Mouse (Mus musculus) Muller cell, postnatal 12 days (primary cell): ENCODE measurements around the gene Zswim5.

ENCODE experiments used
- DNase-seq: peaks from one replicate; pipeline ENCODE4 v3.0.0-alpha.2; 2015; ENCODE audit errors: inconsistent ontology term

The Zswim5 gene

DNA sequence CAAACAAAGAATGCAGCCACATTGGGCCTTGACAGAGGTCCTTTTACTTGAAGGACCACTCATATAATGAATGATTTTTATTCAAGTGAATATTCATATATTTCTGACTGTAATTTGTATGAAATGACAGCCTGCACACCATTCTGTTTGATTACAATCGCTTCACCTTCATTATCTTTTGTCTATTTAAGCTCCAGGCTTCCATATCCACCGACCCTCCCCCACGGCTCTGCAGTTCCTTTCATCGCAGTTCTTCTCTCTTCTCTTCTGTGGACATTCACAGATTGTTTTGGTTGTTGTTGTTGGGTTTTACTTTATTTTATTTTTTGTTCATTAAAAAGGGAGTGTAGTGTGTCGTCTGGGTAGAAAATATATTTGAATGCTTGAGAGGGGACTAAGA is 34.0 kb downstream of the Zswim5 start:
- no peak for DNase-seq

GRCm38 (mm10) chr4:116913318-116913717 is 36.1 kb downstream of the Zswim5 start:
- DNase-seq = no peak

DNA sequence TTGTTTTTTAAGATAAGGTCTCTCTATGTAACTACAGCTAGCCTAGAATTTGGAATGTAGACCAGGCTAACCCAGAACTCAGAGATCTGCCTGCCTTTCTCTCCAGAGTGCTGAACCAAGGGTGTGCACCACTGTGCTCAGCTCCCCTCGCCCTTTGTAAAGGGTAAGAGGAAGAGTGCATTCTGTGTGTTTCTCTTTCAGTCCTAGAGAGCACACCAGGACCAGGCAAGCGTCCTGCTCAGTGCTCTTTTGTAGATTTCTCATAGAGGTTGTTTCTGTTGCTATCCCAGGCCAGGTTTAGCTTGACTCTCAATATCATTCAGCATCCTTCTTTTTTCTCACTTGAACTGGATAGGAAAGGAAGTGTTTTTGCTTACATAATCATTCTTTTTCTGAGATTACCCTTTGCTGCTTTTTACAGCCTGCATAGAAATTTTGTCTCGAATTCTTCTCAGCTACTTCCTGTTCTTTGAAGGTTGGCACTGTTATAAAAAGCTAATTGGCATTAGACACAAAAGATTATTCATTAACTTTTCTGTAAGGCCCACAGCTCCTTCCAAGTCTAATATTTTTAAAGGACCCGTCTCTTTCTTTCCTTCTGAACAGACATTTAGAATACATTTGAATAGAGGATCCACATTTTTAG is 51.0 kb downstream of the Zswim5 start:
- DNase-seq = peak; percentile 31

GRCm38 (mm10) chr4:116939585-116939984 is 62.4 kb downstream of the Zswim5 start:
- peak; percentile 91 for DNase-seq

DNA sequence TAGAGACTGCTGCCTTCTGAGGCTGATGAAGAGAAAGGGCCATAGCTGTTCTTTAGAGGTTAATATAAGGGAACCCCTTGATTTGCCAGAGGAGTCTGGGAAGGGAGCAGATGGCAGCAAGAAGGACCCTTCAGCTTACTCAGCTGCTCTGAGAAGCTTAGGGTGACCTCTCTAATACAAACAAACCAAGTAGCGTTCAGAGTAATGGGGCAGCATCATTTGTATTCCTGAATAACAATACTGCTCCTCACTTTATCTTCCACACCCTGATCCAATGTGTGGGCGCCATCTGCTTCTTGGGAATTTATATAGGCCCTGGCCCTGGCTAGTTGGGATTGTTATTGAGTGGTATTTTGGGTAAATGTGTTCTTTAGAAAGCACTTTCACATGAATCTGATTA is 65.5 kb downstream of the Zswim5 start:
- DNase-seq = no peak

- peak; percentile 71 for DNase-seq
Measured at GRCm38 (mm10) chr4:116944055-116944454, 66.9 kb downstream of the Zswim5 start.

- DNase-seq = no peak
Measured at GRCm38 (mm10) chr4:116951642-116952041, 74.5 kb downstream of the Zswim5 start.

DNA sequence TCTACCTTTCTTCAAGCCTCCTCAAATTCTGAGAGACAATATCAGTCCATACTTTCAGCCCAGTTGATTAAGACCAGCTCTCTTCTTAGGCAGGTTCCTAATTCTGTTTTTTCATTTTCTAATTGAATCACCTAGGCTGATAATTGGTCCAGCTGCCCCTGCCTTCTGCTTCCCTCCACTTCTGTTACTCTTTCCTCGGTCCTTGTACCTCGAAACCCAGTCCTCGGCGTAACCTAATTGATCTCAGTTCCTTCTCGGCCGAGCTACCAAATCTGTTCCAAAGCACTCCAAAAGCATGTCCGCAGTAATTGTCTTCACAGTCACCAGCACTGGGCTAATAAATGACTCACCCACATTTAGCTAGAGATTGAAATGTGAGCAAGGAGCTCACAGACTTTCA is 77.8 kb downstream of the Zswim5 start:
- no peak for DNase-seq

DNA sequence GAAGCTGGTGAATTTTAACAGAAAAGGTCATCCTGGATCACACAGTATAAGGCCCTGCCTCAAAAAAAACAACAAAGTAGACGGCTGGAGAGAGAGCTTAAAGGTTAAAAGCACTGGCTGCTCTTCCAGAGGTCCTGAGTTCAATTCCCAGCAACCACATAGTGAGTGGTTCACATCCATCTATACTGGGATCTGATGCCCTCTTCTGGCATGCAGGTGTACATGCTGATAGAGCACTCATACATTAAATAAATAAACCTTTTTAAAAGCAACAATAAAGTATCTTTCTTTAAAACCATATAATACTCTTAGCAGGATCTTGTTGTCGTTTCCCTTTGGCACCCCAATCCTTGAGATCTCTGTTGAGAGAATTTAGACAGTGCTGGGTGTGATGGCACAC is 99.3 kb downstream of the Zswim5 start:
- DNase-seq = no peak

DNA sequence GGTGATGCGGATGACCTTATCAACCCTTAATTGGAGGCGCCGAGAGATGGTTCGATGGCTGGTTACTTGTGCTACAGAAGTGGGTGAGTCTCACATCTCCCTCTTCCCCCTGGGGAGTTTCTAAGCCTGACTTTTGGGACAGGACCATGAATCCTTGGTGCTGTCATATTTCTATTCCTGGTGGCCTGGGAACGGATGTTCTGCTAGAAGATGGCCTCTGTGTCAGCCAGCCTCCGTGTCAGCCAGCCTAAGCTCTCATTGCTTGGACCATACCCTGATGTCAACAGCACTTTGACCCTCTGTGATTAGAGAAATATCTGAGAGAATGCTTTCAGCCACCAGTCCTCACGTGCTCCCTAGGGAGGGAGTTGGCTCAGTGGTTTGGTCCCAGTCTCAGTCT is 108.5 kb downstream of the Zswim5 start:
- no peak for DNase-seq

DNA sequence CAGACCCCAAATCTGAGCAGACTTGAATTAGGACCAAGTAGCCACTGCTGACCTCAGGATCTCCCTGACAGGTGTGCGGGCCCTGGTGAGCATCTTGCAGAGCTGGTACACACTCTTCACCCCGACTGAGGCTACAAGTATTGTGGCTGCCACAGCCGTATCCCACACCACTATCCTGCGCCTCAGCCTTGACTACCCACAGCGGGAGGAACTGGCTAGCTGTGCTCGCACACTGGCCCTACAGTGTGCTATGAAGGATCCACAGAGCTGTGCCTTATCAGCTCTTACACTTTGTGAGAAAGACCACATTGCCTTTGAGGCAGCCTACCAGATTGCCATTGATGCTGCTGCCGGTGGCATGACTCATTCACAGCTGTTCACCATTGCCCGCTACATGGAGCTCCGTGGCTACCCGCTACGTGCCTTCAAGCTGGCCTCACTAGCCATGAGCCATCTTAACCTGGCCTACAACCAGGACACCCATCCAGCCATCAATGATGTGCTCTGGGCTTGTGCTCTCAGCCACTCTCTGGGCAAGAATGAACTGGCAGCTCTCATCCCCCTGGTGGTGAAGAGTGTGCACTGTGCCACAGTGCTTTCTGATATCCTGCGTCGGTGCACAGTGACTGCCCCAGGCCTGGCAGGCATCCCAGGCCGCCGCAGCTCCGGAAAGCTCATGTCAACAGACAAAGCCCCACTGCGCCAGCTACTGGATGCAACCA is 109.4 kb downstream of the Zswim5 start:
- peak; percentile 96 for DNase-seq

DNA sequence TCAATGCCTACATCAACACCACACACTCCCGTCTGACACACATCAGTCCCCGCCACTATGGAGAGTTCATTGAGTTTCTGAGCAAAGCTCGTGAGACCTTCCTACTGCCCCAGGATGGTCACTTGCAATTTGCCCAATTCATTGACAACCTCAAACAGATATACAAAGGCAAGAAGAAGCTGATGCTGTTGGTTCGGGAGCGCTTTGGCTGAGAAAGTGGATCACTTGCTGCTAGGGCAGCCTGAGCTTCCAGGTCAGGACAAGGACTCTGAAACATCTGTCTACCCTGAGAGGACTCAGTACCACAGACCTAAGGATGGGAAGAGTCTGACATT is 109.9 kb downstream of the Zswim5 start:
- no peak for DNase-seq

DNA sequence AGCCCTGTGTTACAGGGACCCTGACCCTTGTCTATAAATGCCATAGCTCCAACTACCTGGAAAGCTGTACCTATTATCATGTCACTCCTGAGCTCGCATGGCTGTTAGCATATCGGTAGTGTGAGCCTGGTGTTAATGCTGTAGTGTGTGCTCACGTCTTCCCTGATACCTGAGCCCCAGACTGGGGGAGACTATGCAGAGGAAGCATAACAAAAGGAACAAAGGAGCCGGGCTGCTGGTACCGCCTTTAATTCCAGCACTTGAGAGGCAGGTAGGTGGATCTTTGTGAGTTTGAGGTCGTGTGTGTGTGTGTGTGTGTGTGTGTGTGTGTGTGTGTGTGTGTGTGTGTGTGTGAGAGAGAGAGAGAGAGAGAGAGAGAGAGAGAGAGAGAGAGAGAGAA is 112.6 kb downstream of the Zswim5 start:
- DNase-seq = no peak

- DNase-seq = peak; percentile 50
Measured at GRCm38 (mm10) chr4:116991366-116991765, 114.2 kb downstream of the Zswim5 start.

- DNase-seq = peak; percentile 96
Measured at GRCm38 (mm10) chr4:116993672-116994621, 116.8 kb downstream of the Zswim5 start, which contains the start of gene Urod. Gene Urod, minus strand, starts transcription at chr4:116994413.

GRCm38 (mm10) chr4:116995131-116995797 is 118.1 kb downstream of the Zswim5 start, which contains the start of gene Hectd3:
Gene Hectd3, plus strand, starts transcription at chr4:116995317.
- DNase-seq = peak; percentile 85

DNA sequence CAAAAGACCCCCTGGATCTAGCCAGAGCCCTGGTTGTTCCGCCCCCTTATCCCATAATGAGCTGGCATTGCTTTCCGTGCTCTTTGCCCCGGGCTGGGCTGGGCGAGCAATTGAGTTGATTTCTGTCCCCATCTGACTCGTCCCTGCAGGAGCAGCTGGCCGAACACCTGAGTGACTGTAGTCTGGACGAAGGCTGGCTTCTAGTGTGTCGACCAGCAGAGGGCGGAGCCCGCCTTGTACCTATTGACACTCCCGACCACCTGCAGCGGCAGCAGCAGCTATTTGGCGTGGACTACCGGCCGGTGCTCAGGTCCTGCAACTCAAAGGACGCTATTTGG is 118.6 kb downstream of the Zswim5 start:
- peak; percentile 22 for DNase-seq

DNA sequence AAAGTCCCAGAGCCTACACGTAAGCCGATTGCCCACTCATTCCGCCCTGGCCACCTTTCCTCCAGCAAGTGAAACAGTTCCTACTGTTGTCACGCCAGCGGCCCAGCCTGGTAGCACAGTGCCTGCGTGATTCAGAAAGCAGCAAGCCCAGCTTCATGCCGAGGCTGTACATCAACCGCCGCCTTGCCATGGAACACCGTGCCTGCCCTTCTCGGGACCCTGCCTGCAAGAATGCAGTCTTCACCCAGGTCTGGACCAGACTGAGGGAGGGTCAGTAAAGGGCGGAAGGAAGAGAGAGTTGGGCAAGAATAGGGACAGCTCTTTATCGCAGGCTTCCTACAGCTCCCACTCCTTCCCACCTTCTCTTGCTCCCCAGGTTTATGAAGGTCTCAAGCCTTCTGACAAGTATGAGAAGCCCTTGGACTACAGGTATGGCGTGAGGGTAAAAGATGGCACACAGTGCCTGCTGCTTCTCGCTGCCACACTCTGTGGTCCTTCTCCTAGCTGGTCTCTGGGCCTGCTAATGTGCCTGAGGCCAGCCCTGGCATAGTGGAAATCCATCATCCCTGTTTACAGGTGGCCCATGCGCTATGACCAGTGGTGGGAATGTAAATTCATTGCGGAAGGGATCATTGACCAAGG is 122.5 kb downstream of the Zswim5 start:
- no peak for DNase-seq

GRCm38 (mm10) chr4:117001957-117002356 is 124.8 kb downstream of the Zswim5 start:
- no peak for DNase-seq

DNA sequence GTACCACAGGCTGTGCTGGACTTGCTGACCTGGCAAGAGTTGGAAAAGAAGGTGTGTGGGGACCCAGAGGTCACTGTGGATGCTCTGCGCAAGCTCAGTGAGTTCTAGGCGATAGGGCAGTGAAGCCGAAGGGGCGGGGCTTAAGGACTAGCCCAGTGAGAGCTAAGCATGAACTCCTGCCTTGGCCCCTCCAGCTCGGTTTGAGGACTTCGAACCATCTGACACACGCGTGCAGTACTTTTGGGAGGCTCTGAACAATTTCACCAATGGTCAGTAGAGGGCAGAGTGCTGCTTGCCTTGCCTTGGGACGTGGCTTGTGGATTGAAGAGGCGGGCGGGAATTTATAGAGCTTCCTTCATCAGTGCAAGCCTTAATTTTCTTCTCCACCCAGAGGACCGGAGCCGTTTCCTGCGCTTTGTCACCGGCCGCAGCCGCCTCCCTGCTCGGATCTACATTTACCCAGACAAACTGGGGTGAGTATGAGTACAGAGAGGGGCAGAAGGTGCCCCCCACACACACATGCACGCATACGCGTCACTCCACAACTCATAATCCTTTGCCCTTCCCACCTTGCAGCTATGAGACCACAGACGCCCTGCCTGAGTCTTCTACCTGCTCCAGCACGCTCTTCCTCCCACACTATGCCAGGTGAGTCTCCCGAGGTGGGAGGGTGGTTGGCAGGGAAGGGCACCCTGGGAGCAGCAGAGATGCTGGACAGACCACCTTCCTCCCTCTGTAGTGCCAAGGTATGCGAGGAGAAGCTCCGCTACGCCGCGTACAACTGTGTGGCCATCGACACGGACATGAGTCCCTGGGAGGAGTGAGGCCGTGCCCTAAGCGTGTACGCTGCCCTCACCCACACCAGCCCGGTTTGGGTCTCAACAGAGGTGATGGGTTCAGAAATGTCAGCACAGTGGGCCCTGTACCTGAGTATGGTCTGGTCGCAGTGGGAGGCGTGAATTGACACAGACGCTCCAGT is 125.7 kb downstream of the Zswim5 start:
- peak; percentile 52 for DNase-seq
